Mouse (Mus musculus) cerebral cortex, adult 2 months (tissue): ENCODE measurements around the gene Cdr1.

ENCODE experiments used
- WGBS: fragments of 180-500 bp; shearing (Covaris S2); methylation state at CpG from one replicate; pipeline ENCODE4 v1.1.7; 2018; 5-methylcytosine and 5-hydroxymethylcytosine counted together

The Cdr1 gene

DNA sequence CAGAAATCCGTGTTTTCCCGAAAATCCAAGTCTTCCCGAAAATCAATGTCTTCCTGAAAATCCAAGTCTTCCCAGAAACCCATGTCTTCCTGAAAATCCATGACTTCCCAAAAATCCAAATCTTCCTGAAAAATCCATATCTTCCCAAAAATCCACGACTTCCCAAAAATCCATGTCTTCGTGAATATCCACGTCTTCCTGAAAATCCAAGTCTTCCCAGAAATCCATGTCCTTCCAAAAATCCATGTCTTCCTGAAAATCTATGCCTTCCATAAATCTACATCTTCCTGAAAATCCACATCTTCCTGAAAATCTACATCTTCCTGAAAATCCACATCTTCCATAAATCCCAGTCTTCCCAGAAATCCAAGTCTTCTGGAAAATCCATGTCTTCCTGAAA, at the start of gene Cdr1:
Gene Cdr1 (minus strand): TSS at position 101 of the 400 bp plus-strand sequence.
- 96% methylated on average over 6 of the region's 6 CpGs for WGBS

DNA sequence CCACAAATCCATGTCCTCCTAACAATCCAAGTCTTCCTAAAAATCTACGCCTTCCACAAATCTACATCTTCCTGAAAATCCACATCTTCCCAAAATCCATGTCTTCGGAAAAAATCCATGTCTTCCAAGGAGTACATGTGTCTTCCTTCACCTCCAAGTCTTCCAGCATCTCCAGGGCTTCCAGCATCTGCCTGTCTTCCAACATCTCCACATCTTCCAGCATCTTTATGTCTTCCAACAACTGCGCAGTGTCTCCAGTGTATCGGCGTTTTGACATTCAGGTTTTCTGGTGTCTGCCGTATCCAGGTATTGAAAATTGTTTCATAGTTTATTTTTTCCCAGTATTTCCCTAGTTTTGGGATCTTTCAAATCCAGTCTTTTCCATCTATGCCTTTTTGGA, 511 bp upstream of the Cdr1 start:
- WGBS, result 95% methylated on average over 6 of the region's 6 CpGs

DNA sequence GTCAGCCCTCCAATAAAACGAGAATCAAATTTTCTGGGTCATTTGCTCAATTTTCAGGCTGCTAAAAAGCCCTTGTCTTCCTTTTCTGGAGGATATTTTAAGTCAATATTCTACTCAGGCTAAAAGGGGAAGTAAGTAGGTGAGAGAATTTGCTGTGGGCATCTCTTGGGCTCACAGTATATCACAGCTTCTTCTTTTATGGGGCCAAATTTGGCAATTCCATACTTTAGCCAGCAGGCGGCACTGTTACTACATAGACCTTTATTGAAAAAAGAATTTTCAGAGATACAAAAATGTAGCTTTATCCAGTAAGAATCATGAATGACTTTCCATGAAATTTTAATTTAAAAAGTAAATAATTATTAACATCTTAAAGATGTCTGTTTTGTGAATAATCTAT, 18.8 kb downstream of the Cdr1 start:
- WGBS, result 30% methylated on average over 2 of the region's 2 CpGs

DNA sequence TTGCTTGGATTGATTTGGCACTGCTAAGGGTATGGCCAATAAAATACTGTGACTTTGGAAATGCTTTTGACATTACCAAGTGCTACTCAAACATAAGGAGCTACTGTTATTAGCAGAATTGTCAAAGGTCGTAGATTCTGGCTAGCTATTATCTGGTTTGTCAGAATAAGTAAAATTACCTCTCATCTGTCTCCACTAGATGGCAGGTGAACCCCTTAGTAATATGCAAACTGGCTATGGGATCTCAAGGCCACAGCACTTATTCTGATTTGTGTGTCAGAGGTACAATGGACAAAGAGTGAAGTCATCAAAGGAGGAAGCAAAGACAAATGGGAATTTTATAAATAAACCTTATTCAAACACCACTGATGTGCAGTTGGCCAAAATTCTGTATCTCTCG, 24.1 kb downstream of the Cdr1 start:
- 31% methylated on average over 2 of the region's 2 CpGs for WGBS

DNA sequence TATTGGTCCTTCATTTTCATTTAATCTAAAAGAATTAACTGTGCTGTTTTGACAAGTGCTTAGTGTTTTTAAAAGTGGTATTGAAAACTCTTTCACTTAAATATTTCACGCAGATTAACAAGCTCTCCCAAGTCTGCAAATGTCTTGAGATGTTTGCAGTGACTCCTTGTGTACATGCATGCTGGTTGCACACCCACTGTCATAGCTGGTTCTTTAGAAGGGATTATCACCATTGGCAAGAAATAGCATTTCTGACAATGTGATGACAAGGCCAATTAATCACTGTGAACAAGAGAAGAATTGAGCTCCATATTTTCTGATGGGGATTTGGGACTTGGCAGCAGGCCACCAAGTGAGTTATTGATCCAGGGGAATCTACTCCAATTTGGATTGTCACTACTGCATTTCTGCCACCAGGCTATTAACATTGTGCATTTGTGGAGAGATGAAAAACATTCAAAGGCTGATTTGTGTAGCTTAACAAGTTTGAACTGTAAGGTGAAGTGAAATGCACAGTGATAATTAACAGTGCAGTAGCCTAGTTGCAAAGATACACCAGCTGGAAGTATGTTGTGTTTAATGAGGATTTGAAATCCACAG, 30.6 kb downstream of the Cdr1 start:
- WGBS, result 56% methylated on average over 1 of the region's 1 CpGs

DNA sequence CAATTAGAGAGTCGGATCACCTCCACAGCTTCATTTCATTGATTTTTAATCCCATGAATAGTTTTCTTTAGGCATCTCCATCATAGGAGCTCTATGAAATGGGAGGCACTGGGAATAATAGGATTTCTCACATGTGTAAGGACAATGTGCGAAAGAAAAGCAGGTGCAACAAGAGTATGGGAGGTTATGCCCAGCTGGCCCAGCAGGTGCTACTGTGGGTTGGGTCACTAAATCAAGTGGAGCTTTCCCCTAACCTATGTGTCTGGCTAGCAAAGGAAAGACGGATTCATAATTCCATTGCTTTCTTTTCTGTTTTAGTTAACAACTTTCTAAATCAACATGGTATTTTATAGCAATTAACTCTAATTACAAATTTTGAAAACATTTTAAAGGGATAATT, 31.1 kb downstream of the Cdr1 start:
- 47% methylated on average over 3 of the region's 3 CpGs for WGBS

DNA sequence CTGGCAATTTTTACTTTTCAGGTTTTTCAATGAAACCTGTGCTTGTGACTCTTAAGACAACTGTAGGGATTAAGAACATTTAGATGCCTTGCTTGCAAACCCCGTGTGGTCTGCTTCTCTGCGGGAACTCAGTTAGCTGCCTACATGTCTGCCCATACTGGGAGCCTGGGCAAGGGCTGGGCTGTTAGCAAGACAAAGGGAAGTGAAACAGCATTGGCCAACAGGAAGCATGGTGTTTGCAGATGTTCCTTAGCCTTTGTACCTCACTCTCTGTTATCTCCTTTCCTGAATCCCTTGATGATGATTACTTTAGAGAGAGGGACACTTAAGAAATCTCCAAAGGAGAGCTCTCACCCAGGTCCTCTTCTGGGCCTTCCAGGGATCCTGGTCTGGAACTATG, 38.8 kb downstream of the Cdr1 start:
- WGBS, result 32% methylated on average over 2 of the region's 2 CpGs

DNA sequence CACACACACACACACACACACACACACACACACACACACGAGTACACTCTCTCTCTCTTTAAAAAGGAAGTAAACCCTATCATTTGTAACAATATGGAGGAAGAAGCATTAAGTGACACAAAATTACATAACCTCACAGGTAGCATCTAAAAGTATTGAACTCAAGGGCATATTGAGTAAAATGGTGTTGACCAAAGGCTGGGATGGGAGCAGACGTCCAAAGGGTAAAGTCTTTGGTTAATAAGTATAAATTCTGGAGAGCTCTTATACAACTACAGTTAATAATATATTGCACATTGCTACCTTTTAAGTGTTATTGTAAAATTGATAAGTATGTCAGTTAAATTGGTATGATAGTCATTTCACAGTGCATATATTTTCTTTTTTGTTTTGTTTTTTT, 39.9 kb downstream of the Cdr1 start:
- WGBS, result 73% methylated on average over 2 of the region's 2 CpGs

DNA sequence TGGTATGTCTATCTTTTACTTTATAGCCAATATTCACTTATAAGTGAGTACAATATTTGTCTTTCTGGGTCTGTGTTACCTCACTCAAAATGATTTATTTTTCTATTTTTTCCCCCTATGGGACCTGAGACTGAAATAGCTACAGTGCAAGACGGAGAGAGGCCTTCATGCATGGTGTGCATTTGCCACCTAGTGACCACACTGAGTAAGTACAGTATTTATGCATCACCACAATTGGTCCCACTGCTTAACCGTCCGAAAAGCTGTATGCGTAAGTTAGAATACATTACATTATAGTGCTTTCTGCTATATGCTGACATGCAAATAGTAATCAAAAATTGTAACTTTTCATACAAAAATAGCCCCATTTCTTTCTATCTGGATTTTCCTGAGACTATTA, 50.8 kb downstream of the Cdr1 start:
- WGBS, result 41% methylated on average over 4 of the region's 4 CpGs
